Mouse (Mus musculus) thymus, postnatal 4 days (tissue): Measurements from ENCODE around the gene Rab25.
"Not testable (repeated sequence)": the region's sequence is repeated elsewhere in the genome, so short reads cannot be mapped to it uniquely, and the experiment has no call there.

ENCODE experiments used
- DNase-seq: peaks from one replicate; pipeline ENCODE4 v3.0.0; 2021

Rab25 gene

GRCm38 (mm10) chr3:88548180-88548917 is at the start of gene Rab25:
Gene Rab25, minus strand, starts transcription at chr3:88548300.
- no peak for DNase-seq

GRCm38 (mm10) chr3:88596547-88596946 is 48.4 kb upstream of the Rab25 start:
- DNase-seq, result not testable (repeated sequence)

GRCm38 (mm10) chr3:88593893-88594580 is 45.9 kb upstream of the Rab25 start:
- no peak for DNase-seq

- DNase-seq, result peak; percentile 55
These were observed 45.0 kb upstream of the Rab25 start for GRCm38 (mm10) chr3:88592942-88593576.

GRCm38 (mm10) chr3:88591950-88592731 is 44.0 kb upstream of the Rab25 start:
- peak; percentile 53 for DNase-seq

GRCm38 (mm10) chr3:88591044-88591443 is 42.9 kb upstream of the Rab25 start:
- DNase-seq, result no peak

GRCm38 (mm10) chr3:88590246-88590645 is 42.1 kb upstream of the Rab25 start:
- no peak for DNase-seq

GRCm38 (mm10) chr3:88586640-88587039 is 38.5 kb upstream of the Rab25 start:
- no peak for DNase-seq

- DNase-seq, result no peak
These were observed 37.7 kb upstream of the Rab25 start for GRCm38 (mm10) chr3:88585769-88586168.

GRCm38 (mm10) chr3:88579454-88580117 is 31.5 kb upstream of the Rab25 start:
- peak; percentile 73 for DNase-seq

GRCm38 (mm10) chr3:88578498-88579424 is 30.7 kb upstream of the Rab25 start:
- DNase-seq, result no peak

- DNase-seq, result not testable (repeated sequence)
These were observed 29.7 kb upstream of the Rab25 start for GRCm38 (mm10) chr3:88577846-88578245.

- no peak for DNase-seq
These were observed 27.4 kb upstream of the Rab25 start, which contains the start of gene Ssr2 for GRCm38 (mm10) chr3:88575540-88575939. Gene Ssr2, plus strand, starts transcription at chr3:88575876.

- no peak for DNase-seq
These were observed 25.7 kb upstream of the Rab25 start for GRCm38 (mm10) chr3:88573810-88574209.

GRCm38 (mm10) chr3:88572835-88573234 is 24.7 kb upstream of the Rab25 start:
- no peak for DNase-seq

GRCm38 (mm10) chr3:88571856-88572255 is 23.8 kb upstream of the Rab25 start:
- DNase-seq, result no peak

- DNase-seq, result no peak
These were observed 22.2 kb upstream of the Rab25 start for GRCm38 (mm10) chr3:88570341-88570740.

- DNase-seq, result no peak
These were observed 21.6 kb upstream of the Rab25 start for GRCm38 (mm10) chr3:88569694-88570093.

- no peak for DNase-seq
These were observed 21.0 kb upstream of the Rab25 start for GRCm38 (mm10) chr3:88569093-88569492.

- no peak for DNase-seq
These were observed 20.5 kb upstream of the Rab25 start for GRCm38 (mm10) chr3:88568615-88569014.

- no peak for DNase-seq
These were observed 19.8 kb upstream of the Rab25 start for GRCm38 (mm10) chr3:88567892-88568291.
